Comparison of ENCODE assay signal across 24 mouse cellular contexts in the genomic region with DNA sequence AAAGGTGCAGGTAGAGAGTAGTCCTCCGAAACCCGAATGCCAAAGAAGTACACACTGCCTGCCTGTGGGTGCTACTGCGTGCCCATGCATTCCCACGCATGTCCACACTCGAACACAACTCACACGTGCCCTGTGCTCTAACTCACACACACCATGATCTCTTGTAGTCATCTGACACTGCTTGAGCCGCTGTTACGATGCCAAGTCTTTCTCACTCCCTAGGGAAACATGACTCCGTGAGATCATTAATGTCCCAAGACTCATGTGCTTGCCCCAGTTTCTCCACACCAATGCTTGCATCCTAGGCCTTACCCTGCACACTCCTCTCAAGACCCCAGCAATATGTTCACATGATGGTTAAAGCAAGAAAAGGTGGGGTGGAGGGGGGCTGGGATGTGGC.
"Had no signal": no experiment of that assay in that cellular context is flagged by ENCODE, and none has a peak within 500 bp of the region (broad histone marks: within the 10 kb centered on the region; RNA-seq: fewer than 3 reads in every experiment).

No protein-coding gene starts in this region.

- H3K4me2 ChIP-seq: heart, embryonic 11.5 days; heart, embryonic 13.5 days; heart, embryonic 15.5 days; hindbrain, embryonic 13.5 days; hindbrain, embryonic 15.5 days; limb, embryonic 13.5 days; limb, embryonic 15.5 days; liver, embryonic 12.5 days had no signal

- H3K27ac ChIP-seq: heart, adult 2 months; heart, embryonic 13.5 days; heart, embryonic 15.5 days; hindbrain, embryonic 13.5 days; hindbrain, embryonic 15.5 days; hindbrain, postnatal 0 days; limb, embryonic 13.5 days; limb, embryonic 15.5 days; liver, embryonic 12.5 days; liver, embryonic 14.5 days had no signal

- DNase-seq: forebrain, postnatal 0 days; gastrocnemius, postnatal 14 days; heart, adult 11 months; heart, adult 2 months; heart, postnatal 14 days; heart, postnatal 36 days; kidney, adult 11 months; kidney, adult 2 months; kidney, adult 9 months; kidney, postnatal 25 days; layer of hippocampus, adult 9-11 months; layer of hippocampus, postnatal 36 days; left cerebral cortex, postnatal 4 days had no signal

- H3K27me3 ChIP-seq: heart, embryonic 13.5 days; hindbrain, embryonic 13.5 days; hindbrain, embryonic 15.5 days; limb, embryonic 13.5 days; limb, embryonic 15.5 days; liver, embryonic 12.5 days had no signal

- H3K36me3 ChIP-seq: heart, embryonic 13.5 days; heart, embryonic 15.5 days; hindbrain, embryonic 13.5 days; hindbrain, embryonic 15.5 days; limb, embryonic 13.5 days; limb, embryonic 15.5 days; liver, embryonic 12.5 days had no signal

- H3K4me3 ChIP-seq: heart, adult 2 months; heart, embryonic 13.5 days; heart, embryonic 15.5 days; hindbrain, embryonic 13.5 days; hindbrain, embryonic 15.5 days; limb, embryonic 13.5 days; limb, embryonic 15.5 days; liver, embryonic 12.5 days had no signal

- ATAC-seq: forebrain, postnatal 0 days; hindbrain, postnatal 0 days; intestine, embryonic 16.5 days; liver, embryonic 12.5 days had no signal

- H3K9ac ChIP-seq: forebrain, postnatal 0 days; heart, embryonic 13.5 days; heart, embryonic 15.5 days; hindbrain, embryonic 13.5 days; hindbrain, embryonic 15.5 days; limb, embryonic 13.5 days; limb, embryonic 15.5 days; liver, embryonic 12.5 days; liver, embryonic 14.5 days had no signal

- H3K9me3 ChIP-seq: heart, embryonic 13.5 days; heart, embryonic 15.5 days; hindbrain, embryonic 13.5 days; hindbrain, embryonic 15.5 days; limb, embryonic 13.5 days; limb, embryonic 15.5 days; liver, embryonic 12.5 days had no signal
